ENCODE assay signal across 9 mouse cellular contexts in genomic region chr1:157554686-157555530, GRCm38 (mm10). TPM values are rescaled to one million over a fixed set of nuclear protein-coding genes. Genes with fewer than 3 reads are reported as not detected.
DNase-seq lines count a peak whose midpoint lies in the region; ATAC-seq lines count a peak whose summit lies in the region.
"Had no signal": no experiment of that assay in that cellular context is flagged by ENCODE, and none has a peak within 500 bp of the region (broad histone marks: within the 10 kb centered on the region; RNA-seq: fewer than 3 reads in every experiment).

No protein-coding gene starts in this region.

- H3K4me3 ChIP-seq in heart, embryonic 16.5 days (ENCODE audit: low read length): peak overlapping the region; percentile 16
- 0 out of 2 replicates have a peak overlapping the region, but pooled peaks have one; percentile 6 for H3K4me3 ChIP-seq in hindbrain, embryonic 12.5 days
- H3K4me3 ChIP-seq in midbrain, embryonic 10.5 days: peak overlapping the region; percentile 38

- intact Hi-C loops in heart, postnatal 25 days (cut with DNase I): no loop called here

- H3K9me3 ChIP-seq in heart, embryonic 16.5 days (replicated peaks; ENCODE audit: control insufficient read depth, low read length): 0 out of 2 replicates have a peak, but pooled peaks cover 2% of the 10 kb centered on the region
- no peaks in the 10 kb centered on the region for H3K9me3 ChIP-seq in hindbrain, embryonic 12.5 days (replicated peaks)
- H3K9me3 ChIP-seq in midbrain, embryonic 10.5 days (replicated peaks): no peaks in the 10 kb centered on the region

- ATAC-seq in heart, embryonic 16.5 days (replicated peaks; ENCODE audit: extremely low read depth, insufficient read depth, low FRiP score): no peak; the same call in 1 of the 2 replicates
- ATAC-seq in hindbrain, embryonic 12.5 days (ENCODE audit: low FRiP score): no peak
- ATAC-seq: Patski had no signal

- H3K27me3 ChIP-seq in heart, embryonic 16.5 days (ENCODE audit: control insufficient read depth, insufficient read depth, low read length): peaks cover 8% of the 10 kb centered on the region; the same call in 1 of the 2 replicates
- H3K27me3 ChIP-seq in hindbrain, embryonic 12.5 days: peaks cover 21% of the 10 kb centered on the region
- peaks cover 38% of the 10 kb centered on the region for H3K27me3 ChIP-seq in midbrain, embryonic 10.5 days (ENCODE audit: low read depth, poor library complexity, severe bottlenecking)
- H3K27me3 ChIP-seq: Patski had no signal

- H3K27ac ChIP-seq in heart, embryonic 16.5 days (ENCODE audit: low read length): no peak overlapping the region
- no peak overlapping the region for H3K27ac ChIP-seq in hindbrain, embryonic 12.5 days
- H3K27ac ChIP-seq in midbrain, embryonic 10.5 days (replicated peaks): no peak overlapping the region

- WGBS in heart, embryonic 16.5 days: 24% methylated on average over 27 of the region's 27 CpGs
- 26% methylated on average over 27 of the region's 27 CpGs for WGBS in hindbrain, embryonic 12.5 days
- WGBS in midbrain, embryonic 10.5 days: 28% methylated on average over 27 of the region's 27 CpGs

- no peak for DNase-seq in heart, postnatal 25 days (ENCODE audit: low spot score)
- peak; percentile 14 to 34 for DNase-seq in cerebellum, postnatal 25 days
- no peak for DNase-seq in midbrain, embryonic 10.5 days (ENCODE audit: low spot score)
- DNase-seq in adrenal gland, postnatal 36 days: no peak
- DNase-seq in adrenal gland, adult 2 months: no peak
- no peak for DNase-seq in adrenal gland, adult 18-20 months (ENCODE audit: low spot score in 2 of 2)

- no peaks in the 10 kb centered on the region for H3K4me1 ChIP-seq in heart, embryonic 16.5 days (ENCODE audit: control insufficient read depth, insufficient read depth, low read length)
- no peaks in the 10 kb centered on the region for H3K4me1 ChIP-seq in hindbrain, embryonic 12.5 days
- H3K4me1 ChIP-seq in midbrain, embryonic 10.5 days: peaks cover 19% of the 10 kb centered on the region

- H3K36me3 ChIP-seq in heart, embryonic 16.5 days (ENCODE audit: control insufficient read depth, insufficient read depth): no peaks in the 10 kb centered on the region
- no peaks in the 10 kb centered on the region for H3K36me3 ChIP-seq in hindbrain, embryonic 12.5 days
- no peaks in the 10 kb centered on the region for H3K36me3 ChIP-seq in midbrain, embryonic 10.5 days

- H3K4me2 ChIP-seq in heart, embryonic 16.5 days (ENCODE audit: low read depth, low read length): peak overlapping the region; percentile 57
- H3K4me2 ChIP-seq in hindbrain, embryonic 12.5 days (replicated peaks): peak overlapping the region; percentile 41

- H3K9ac ChIP-seq in heart, embryonic 16.5 days (ENCODE audit: low read length): 0 out of 2 replicates have a peak overlapping the region, but pooled peaks have one; percentile 14
- H3K9ac ChIP-seq in hindbrain, embryonic 12.5 days: 0 out of 2 replicates have a peak overlapping the region, but pooled peaks have one; percentile 28

RNA-seq across cellular contexts. Expression of gene Sec16b, which starts 48.4 kb away (rescaled TPM):
- polyA plus RNA-seq in heart, embryonic 16.5 days (2015; fragmentation: Nextera tagmentation; extraction: Ambion mirVana): 1.2 and 1.3 TPM in 2 replicates
- total RNA-seq in heart, postnatal 25 days (2021): 1 to 10 TPM in 1 of 2 experiments, under 1 TPM in 1; 0.98 to 1.4 TPM
- 1.3 and 2.1 TPM in 2 replicates for polyA plus RNA-seq in hindbrain, embryonic 12.5 days (2016; fragmentation: Nextera tagmentation; extraction: Ambion mirVana)
- polyA plus RNA-seq in midbrain, embryonic 10.5 days (2016; fragmentation: Nextera tagmentation; extraction: Ambion mirVana): 0.49 and 0.63 TPM in 2 replicates
- total RNA-seq in adrenal gland, postnatal 36 days (2021): 1 to 10 TPM in 1 of 2 experiments, under 1 TPM in 1; 0.56 to 1.1 TPM
- total RNA-seq in adrenal gland, adult 2 months (2021): 1 to 10 TPM in 1 of 2 experiments, under 1 TPM in 1; 0.78 to 1.2 TPM
- polyA plus RNA-seq in adrenal gland, adult 2 months (2012; rRNA removed): 1.00 and 1.1 TPM in 2 replicates
- total RNA-seq in adrenal gland, adult 18-20 months (2021): under 1 TPM; 0.64 to 0.86 TPM

Comparison
In these comparisons a context has a peak if more than half of its experiments do, and no peak if none do; other contexts are left out.
1. DNase-seq: peak in cerebellum, postnatal 25 days (2 of 2); none in heart, postnatal 25 days (single experiment), midbrain, embryonic 10.5 days (single experiment), adrenal gland, postnatal 36 days (0 of 2), adrenal gland, adult 2 months (single experiment) and adrenal gland, adult 18-20 months (0 of 2).
2. Peak in every context shown above with its lines, with median percentiles within 50 percentile points of each other: H3K4me3 ChIP-seq.